In genomic region chrX:136107942-136108341, GRCm38 (mm10) we compare ENCODE assay signal across 9 mouse cellular contexts. TPM values are rescaled to one million over a fixed set of nuclear protein-coding genes. Genes with fewer than 3 reads are reported as not detected.
DNase-seq lines count a peak whose midpoint lies in the region; ATAC-seq and TF ChIP-seq lines count a peak whose summit lies in the region.
"Had no signal": no experiment of that assay in that cellular context is flagged by ENCODE, and none has a peak within 500 bp of the region (broad histone marks: within the 10 kb centered on the region; RNA-seq: fewer than 3 reads in every experiment).

No protein-coding gene starts in this region.

- no peak overlapping the region for H3K27ac ChIP-seq in cerebellum, adult 2 months (ENCODE audit: insufficient read depth, low read length)
- H3K27ac ChIP-seq: neural tube, embryonic 13.5 days had no signal

- H3K4me3 ChIP-seq in cerebellum, adult 2 months (replicated peaks; ENCODE audit: insufficient read depth, low read depth, low read length), result peak overlapping the region; percentile 52
- H3K4me3 ChIP-seq in myocyte, result no peak overlapping the region
- H3K4me3 ChIP-seq: neural tube, embryonic 13.5 days had no signal

- no peaks in the 10 kb centered on the region for H3K36me3 ChIP-seq in myocyte (ENCODE audit: control insufficient read depth, insufficient read depth)
- H3K36me3 ChIP-seq: neural tube, embryonic 13.5 days had no signal

- WGBS in cerebellum, adult 2 months, result 29% methylated on average over 6 of the region's 6 CpGs

- H3K79me2 ChIP-seq in myocyte (ENCODE audit: control insufficient read depth, insufficient read depth), result no peaks in the 10 kb centered on the region

- no peaks in the 10 kb centered on the region for H3K4me1 ChIP-seq in cerebellum, adult 2 months (ENCODE audit: control insufficient read depth, insufficient read depth, low read length)
- H3K4me1 ChIP-seq: neural tube, embryonic 13.5 days had no signal

- no peaks in the 10 kb centered on the region for H3K27me3 ChIP-seq in cerebellum, adult 2 months (ENCODE audit: control insufficient read depth, insufficient read depth, low read length)
- peaks cover 4% of the 10 kb centered on the region for H3K27me3 ChIP-seq in myocyte (ENCODE audit: control insufficient read depth, insufficient read depth, insufficient read length)

- peak; percentile 50; the same call in 1 of the 2 replicates for TF ChIP-seq CTCF in cerebellum, adult 2 months (IDR thresholded peaks at IDR 0.05; ENCODE audit: borderline replicate concordance, insufficient read depth, low read depth, low read length)

- H3ac ChIP-seq in myocyte (ENCODE audit: control insufficient read depth, insufficient read length), result no peak overlapping the region

- DNase-seq in adrenal gland, adult (ENCODE audit: inconsistent age in 2 of 2, low spot score in 1 of 2), result peak; percentile 9 to 65
- DNase-seq in adrenal gland, postnatal 4 days (ENCODE audit: low spot score in 2 of 2), result no peak
- peak; percentile 63 for DNase-seq in 3T3-L1 (ENCODE audit: low read depth, low spot score)
- DNase-seq in cerebellum, adult 2 months, result peak; percentile 52 to 56
- DNase-seq in frontal cortex, adult 2 months (ENCODE audit: extremely low spot score in 1 of 2, low spot score in 1 of 2), result peak; percentile 31 to 83
- DNase-seq in layer of hippocampus, postnatal 10 days (ENCODE audit: low spot score in 2 of 2), result peak; percentile 64 to 75

- H3K4me2 ChIP-seq in myocyte (ENCODE audit: low read depth), result peak overlapping the region; percentile 46
- H3K4me2 ChIP-seq: neural tube, embryonic 13.5 days had no signal

- no peak for ATAC-seq in erythroblast, adult 5-6 weeks (replicated peaks; ENCODE audit: low FRiP score, poor library complexity, severe bottlenecking)

- no peak for TF ChIP-seq POLR2A in cerebellum, adult 2 months (IDR thresholded peaks at IDR 0.05; ENCODE audit: borderline replicate concordance, insufficient read depth, low read length)
- no peak for TF ChIP-seq POLR2A in myocyte (IDR thresholded peaks at IDR 0.05; ENCODE audit: insufficient read length, low read depth)

TF ChIP-seq in myocyte, 11 proteins besides CTCF, POLR2A, EP300 and RAD21:
- TF ChIP-seq MYOD1 (IDR thresholded peaks at IDR 0.05; ENCODE audit: control insufficient read depth in 1 of 3, insufficient read length in 2 of 3, low read depth in 2 of 3) (no peak), MAX (IDR thresholded peaks at IDR 0.05; ENCODE audit: low read depth) (no peak)

RNA-seq across cellular contexts. Expression of gene Nxf3, which starts 22.9 kb away (rescaled TPM):
- under 1 TPM in 1 of 2 experiments, not detected in 1; 0.20 TPM for total RNA-seq in adrenal gland, postnatal 4 days (2021)
- polyA plus RNA-seq in cerebellum, adult 2 months (2012; rRNA removed), result 0.05 and 0.10 TPM in 2 replicates
- 0.04 and 0.10 TPM in 2 replicates for polyA plus RNA-seq in frontal cortex, adult 2 months (2012; rRNA removed)
- total RNA-seq in layer of hippocampus, postnatal 10 days (2021), result under 1 TPM in 1 of 2 experiments, not detected in 1; 0.32 TPM
- polyA plus RNA-seq in myocyte (2012; fragmentation: generic; extraction: Trizol), result 23.8 TPM
- 1.9 and 2.5 TPM in 2 replicates for total RNA-seq in erythroblast, adult 5-6 weeks (2015; ENCODE audit: low replicate concordance)
- total RNA-seq in erythroblast, adult 5-6 weeks (2017; ENCODE audit: low replicate concordance), result 0.17 and 0.28 TPM in 2 replicates
- polyA plus RNA-seq: neural tube, embryonic 13.5 days had no signal

RNA-seq across cellular contexts. Expression of gene Bex4, which starts 30.9 kb away (rescaled TPM):
- 10 to 100 TPM; 24.0 to 27.6 TPM for total RNA-seq in adrenal gland, postnatal 4 days (2021)
- polyA plus RNA-seq in cerebellum, adult 2 months (2012; rRNA removed), result 27.8 and 33.7 TPM in 2 replicates
- polyA plus RNA-seq in frontal cortex, adult 2 months (2012; rRNA removed), result 32.8 and 37.5 TPM in 2 replicates
- 10 to 100 TPM; 45.2 to 52.6 TPM for total RNA-seq in layer of hippocampus, postnatal 10 days (2021)
- not detected for polyA plus RNA-seq in myocyte (2012; fragmentation: generic; extraction: Trizol)
- total RNA-seq in erythroblast, adult 5-6 weeks (2015; ENCODE audit: low replicate concordance), result 10.7 and 16.7 TPM in 2 replicates
- total RNA-seq in erythroblast, adult 5-6 weeks (2017; ENCODE audit: low replicate concordance), result 11.8 and 12.5 TPM in 2 replicates

RNA-seq across cellular contexts. Expression of gene Bex2, which starts 39.9 kb away (rescaled TPM):
- 10 to 100 TPM; 71.6 to 73.9 TPM for total RNA-seq in adrenal gland, postnatal 4 days (2021)
- 291 and 304 TPM in 2 replicates for polyA plus RNA-seq in cerebellum, adult 2 months (2012; rRNA removed)
- 425 and 460 TPM in 2 replicates for polyA plus RNA-seq in frontal cortex, adult 2 months (2012; rRNA removed)
- 100 to 1,000 TPM; 405 to 444 TPM for total RNA-seq in layer of hippocampus, postnatal 10 days (2021)
- 2.9 TPM for polyA plus RNA-seq in myocyte (2012; fragmentation: generic; extraction: Trizol)
- not detected in 2 replicates for total RNA-seq in erythroblast, adult 5-6 weeks (2015; ENCODE audit: low replicate concordance)
- total RNA-seq in erythroblast, adult 5-6 weeks (2017; ENCODE audit: low replicate concordance), result not detected in 2 replicates

Comparison
In these comparisons a context has a peak if more than half of its experiments do, and no peak if none do; other contexts are left out.
1. DNase-seq: peak in adrenal gland, adult (2 of 2), 3T3-L1 (single experiment), cerebellum, adult 2 months (2 of 2), frontal cortex, adult 2 months (2 of 2) and layer of hippocampus, postnatal 10 days (2 of 2); none in adrenal gland, postnatal 4 days (0 of 2).
2. RNA of gene Bex2, which starts 39.9 kb away (total RNA-seq): 405 to 444 TPM in layer of hippocampus, postnatal 10 days and 71.6 to 73.9 TPM in adrenal gland, postnatal 4 days; not detected in erythroblast, adult 5-6 weeks; every median in the first group is over 10 times any median in the second.